Mouse (Mus musculus): ENCODE measurements around the gene Hist1h3b. TPM values are rescaled to one million over a fixed set of nuclear protein-coding genes. Genes with fewer than 3 reads are reported as not detected.

Hist1h3b gene
- polyA plus RNA-seq, 2 experiments = 6.5 to 52.4 TPM

- Histone ChIP-seq H3K36me3 (ENCODE audit: control insufficient read depth, insufficient read depth, low read length) (no peaks in the 10 kb centered on the region), H3K4me1 (ENCODE audit: control insufficient read depth, insufficient read depth, low read length) (no peaks in the 10 kb centered on the region), H3K27me3 (ENCODE audit: control insufficient read depth, insufficient read depth, low read length) (no peaks in the 10 kb centered on the region), H3K4me2 (replicated peaks; ENCODE audit: low read depth, low read length, severe bottlenecking) (no peak overlapping the region), H3K9me3 (ENCODE audit: control insufficient read depth, low read length) (no peaks in the 10 kb centered on the region), H3K9ac (ENCODE audit: low read depth, low read length, severe bottlenecking) (no peak overlapping the region), H3K4me3 (replicated peaks; ENCODE audit: low read length) (no peak overlapping the region), H3K27ac (replicated peaks; ENCODE audit: low read depth, low read length) (no peak overlapping the region)
- 87% methylated on average over 4 of the region's 4 CpGs for WGBS
- DNase-seq (ENCODE audit: low spot score) (no peak), ATAC-seq (ENCODE audit: low FRiP score, low read depth) (no peak)
- no peak for TF ChIP-seq POLR2A (IDR thresholded peaks at IDR 0.05; ENCODE audit: borderline replicate concordance, extremely low read depth, insufficient read depth, insufficient read length)
Measured at GRCm38 (mm10) chr13:23724239-23724638, 27.8 kb upstream of the Hist1h3b start.

- H3K36me3 ChIP-seq (ENCODE audit: control insufficient read depth, insufficient read depth, low read length) = no peaks in the 10 kb centered on the region
- no peaks in the 10 kb centered on the region for H3K9me3 ChIP-seq (ENCODE audit: control insufficient read depth, low read length)
- H3K27ac ChIP-seq (replicated peaks; ENCODE audit: low read depth, low read length) = no peak overlapping the region
- H3K9ac ChIP-seq (ENCODE audit: low read depth, low read length, severe bottlenecking) = no peak overlapping the region
- H3K4me1 ChIP-seq (ENCODE audit: control insufficient read depth, insufficient read depth, low read length) = no peaks in the 10 kb centered on the region
- no peak for TF ChIP-seq POLR2A (IDR thresholded peaks at IDR 0.05; ENCODE audit: borderline replicate concordance, extremely low read depth, insufficient read depth, insufficient read length)
- DNase-seq (ENCODE audit: low spot score) = no peak
- no peak overlapping the region for H3K4me2 ChIP-seq (replicated peaks; ENCODE audit: low read depth, low read length, severe bottlenecking)
- H3K4me3 ChIP-seq (replicated peaks; ENCODE audit: low read length) = no peak overlapping the region
- no peak for ATAC-seq (ENCODE audit: low FRiP score, low read depth)
- no peaks in the 10 kb centered on the region for H3K27me3 ChIP-seq (ENCODE audit: control insufficient read depth, insufficient read depth, low read length)
- WGBS = 33% methylated on average over 1 of the region's 1 CpGs
Measured at GRCm38 (mm10) chr13:23725213-23725612, 26.9 kb upstream of the Hist1h3b start.

- no peak overlapping the region for H3K4me3 ChIP-seq (replicated peaks; ENCODE audit: low read length)
- DNase-seq (ENCODE audit: low spot score) = no peak
- H3K9me3 ChIP-seq (ENCODE audit: control insufficient read depth, low read length) = no peaks in the 10 kb centered on the region
- WGBS = 93% methylated on average over 18 of the region's 18 CpGs
- H3K27ac ChIP-seq (replicated peaks; ENCODE audit: low read depth, low read length) = no peak overlapping the region
- H3K9ac ChIP-seq (ENCODE audit: low read depth, low read length, severe bottlenecking) = no peak overlapping the region
- H3K4me1 ChIP-seq (ENCODE audit: control insufficient read depth, insufficient read depth, low read length) = no peaks in the 10 kb centered on the region
- TF ChIP-seq POLR2A (IDR thresholded peaks at IDR 0.05; ENCODE audit: borderline replicate concordance, extremely low read depth, insufficient read depth, insufficient read length) = no peak
- no peak overlapping the region for H3K4me2 ChIP-seq (replicated peaks; ENCODE audit: low read depth, low read length, severe bottlenecking)
- ATAC-seq (ENCODE audit: low FRiP score, low read depth) = no peak
- H3K36me3 ChIP-seq (ENCODE audit: control insufficient read depth, insufficient read depth, low read length) = no peaks in the 10 kb centered on the region
- no peaks in the 10 kb centered on the region for H3K27me3 ChIP-seq (ENCODE audit: control insufficient read depth, insufficient read depth, low read length)
Measured at GRCm38 (mm10) chr13:23728472-23729191, 23.4 kb upstream of the Hist1h3b start.

GRCm38 (mm10) chr13:23729192-23729525 is 22.9 kb upstream of the Hist1h3b start:
- Histone ChIP-seq H3K4me1 (ENCODE audit: control insufficient read depth, insufficient read depth, low read length) (no peaks in the 10 kb centered on the region), H3K4me2 (replicated peaks; ENCODE audit: low read depth, low read length, severe bottlenecking) (no peak overlapping the region), H3K9ac (ENCODE audit: low read depth, low read length, severe bottlenecking) (no peak overlapping the region), H3K27ac (replicated peaks; ENCODE audit: low read depth, low read length) (no peak overlapping the region), H3K27me3 (ENCODE audit: control insufficient read depth, insufficient read depth, low read length) (no peaks in the 10 kb centered on the region), H3K36me3 (ENCODE audit: control insufficient read depth, insufficient read depth, low read length) (no peaks in the 10 kb centered on the region), H3K4me3 (replicated peaks; ENCODE audit: low read length) (no peak overlapping the region), H3K9me3 (ENCODE audit: control insufficient read depth, low read length) (no peaks in the 10 kb centered on the region)
- TF ChIP-seq POLR2A (IDR thresholded peaks at IDR 0.05; ENCODE audit: borderline replicate concordance, extremely low read depth, insufficient read depth, insufficient read length) = no peak
- 96% methylated on average over 9 of the region's 9 CpGs for WGBS
- ATAC-seq (ENCODE audit: low FRiP score, low read depth) (no peak), DNase-seq (ENCODE audit: low spot score) (no peak)

- WGBS = 90% methylated on average over 5 of the region's 5 CpGs
- Histone ChIP-seq H3K36me3 (ENCODE audit: control insufficient read depth, insufficient read depth, low read length) (no peaks in the 10 kb centered on the region), H3K27ac (replicated peaks; ENCODE audit: low read depth, low read length) (no peak overlapping the region), H3K4me2 (replicated peaks; ENCODE audit: low read depth, low read length, severe bottlenecking) (no peak overlapping the region), H3K4me3 (replicated peaks; ENCODE audit: low read length) (no peak overlapping the region), H3K27me3 (ENCODE audit: control insufficient read depth, insufficient read depth, low read length) (no peaks in the 10 kb centered on the region), H3K9ac (ENCODE audit: low read depth, low read length, severe bottlenecking) (no peak overlapping the region), H3K9me3 (ENCODE audit: control insufficient read depth, low read length) (no peaks in the 10 kb centered on the region), H3K4me1 (ENCODE audit: control insufficient read depth, insufficient read depth, low read length) (no peaks in the 10 kb centered on the region)
- TF ChIP-seq POLR2A (IDR thresholded peaks at IDR 0.05; ENCODE audit: borderline replicate concordance, extremely low read depth, insufficient read depth, insufficient read length) = no peak
- DNase-seq (ENCODE audit: low spot score) (no peak), ATAC-seq (ENCODE audit: low FRiP score, low read depth) (no peak)
Measured at GRCm38 (mm10) chr13:23729706-23730105, 22.4 kb upstream of the Hist1h3b start.

Measured in limb, embryonic 14.5 days (tissue).